Mouse (Mus musculus): Measurements from ENCODE around the gene Lzts3. TPM values are rescaled to one million over a fixed set of nuclear protein-coding genes. Genes with fewer than 3 reads are reported as not detected.

Lzts3 gene
- 4.0 and 5.1 TPM in 2 replicates for polyA plus RNA-seq (2016; fragmentation: Nextera tagmentation; extraction: Ambion mirVana)

DNA sequence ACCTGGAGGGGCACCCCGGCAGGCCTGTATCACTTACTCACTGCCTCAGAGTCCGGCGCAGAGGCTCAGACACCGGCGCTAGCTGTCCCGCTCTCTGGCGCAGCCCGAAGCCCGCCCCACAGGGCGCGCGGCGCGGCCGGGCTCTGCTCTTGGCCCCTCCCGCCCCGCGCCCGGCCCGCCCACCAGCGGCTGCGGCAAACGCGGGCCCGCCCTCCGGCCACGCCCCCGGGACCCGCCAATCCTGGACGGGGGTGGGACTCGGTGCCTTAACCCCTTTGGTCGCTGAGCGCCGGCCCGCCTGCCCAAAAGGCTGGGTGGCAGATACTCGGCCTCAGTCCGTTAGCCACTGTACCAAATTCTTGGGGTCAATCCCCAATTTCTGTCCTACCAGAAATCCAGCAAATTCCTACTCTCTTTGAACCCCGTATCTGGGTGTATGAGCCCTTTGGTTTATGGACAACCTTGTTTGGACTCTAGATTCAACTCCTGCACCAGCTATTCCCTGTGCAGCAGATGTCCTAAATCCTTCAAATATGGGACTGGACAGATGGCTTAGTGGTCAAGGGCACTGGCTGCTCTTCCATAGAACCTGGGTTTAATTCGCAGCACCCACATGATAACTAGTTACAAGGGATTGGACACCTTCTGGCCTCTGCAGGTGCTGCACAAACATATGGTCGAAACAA is at the start of gene Lzts3:
TSS of gene Lzts3 (minus strand) at position 120 of the 686 bp plus-strand sequence.
- peak within 1 kb of the TSS; percentile 87 for H3K27ac ChIP-seq (replicated peaks)
- no peaks in the 10 kb centered on the region for H3K9me3 ChIP-seq (replicated peaks)
- peaks cover 24% of the 10 kb centered on the region for H3K4me1 ChIP-seq
- H3K4me3 ChIP-seq, result peak within 1 kb of the TSS; percentile 79
- 3% methylated on average over 40 of the region's 40 CpGs for WGBS
- H3K27me3 ChIP-seq (ENCODE audit: low read depth, poor library complexity, severe bottlenecking), result peaks cover 43% of the 10 kb centered on the region
- H3K36me3 ChIP-seq, result no peaks in the 10 kb centered on the region
- DNase-seq (ENCODE audit: low spot score), result peak; percentile 93

DNA sequence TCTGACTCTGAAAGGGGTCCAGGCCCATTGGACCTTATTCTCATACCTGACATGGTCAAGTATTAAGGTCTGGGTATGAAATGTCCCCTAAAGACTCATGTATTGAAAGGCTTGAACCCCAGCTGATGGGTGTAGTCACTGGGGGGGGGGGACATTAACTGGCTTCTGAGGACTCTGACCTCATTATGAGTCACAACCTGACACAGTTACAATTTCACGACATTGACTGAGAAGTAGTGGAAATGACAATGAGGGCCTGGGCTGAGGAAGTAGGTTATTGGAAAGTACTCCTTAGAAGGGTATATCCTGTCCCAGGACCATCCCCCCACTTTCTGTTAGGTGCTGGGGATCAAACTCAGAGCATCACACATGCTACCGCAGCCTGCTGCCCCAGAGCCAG is 46.4 kb upstream of the Lzts3 start:
- Histone ChIP-seq H3K36me3 (peaks cover 28% of the 10 kb centered on the region), H3K27ac (replicated peaks) (no peak overlapping the region), H3K4me3 (no peak overlapping the region), H3K4me1 (no peaks in the 10 kb centered on the region), H3K9me3 (replicated peaks) (no peaks in the 10 kb centered on the region), H3K27me3 (ENCODE audit: low read depth, poor library complexity, severe bottlenecking) (peaks cover 2% of the 10 kb centered on the region)
- no peak for DNase-seq (ENCODE audit: low spot score)
- WGBS, result 80% methylated on average over 2 of the region's 2 CpGs

- WGBS, result 88% methylated on average over 9 of the region's 9 CpGs
- H3K36me3 ChIP-seq, result peaks cover 64% of the 10 kb centered on the region
Observed at GRCm38 (mm10) chr2:130685426-130685825, 42.8 kb upstream of the Lzts3 start.

GRCm38 (mm10) chr2:130681531-130681930 is 38.9 kb upstream of the Lzts3 start:
- WGBS, result 88% methylated on average over 3 of the region's 3 CpGs
- H3K27ac ChIP-seq (replicated peaks), result no peak overlapping the region
- H3K36me3 ChIP-seq, result peaks cover 99% of the 10 kb centered on the region
- no peaks in the 10 kb centered on the region for H3K27me3 ChIP-seq (ENCODE audit: low read depth, poor library complexity, severe bottlenecking)
- H3K4me1 ChIP-seq, result no peaks in the 10 kb centered on the region
- H3K9me3 ChIP-seq (replicated peaks), result no peaks in the 10 kb centered on the region
- DNase-seq (ENCODE audit: low spot score), result no peak
- H3K4me3 ChIP-seq, result no peak overlapping the region

More at GRCm38 (mm10) chr2:130685426-130685825, 42.8 kb upstream of the Lzts3 start:
- Histone ChIP-seq H3K4me3 (no peak overlapping the region), H3K4me1 (no peaks in the 10 kb centered on the region), H3K27ac (replicated peaks) (no peak overlapping the region), H3K27me3 (ENCODE audit: low read depth, poor library complexity, severe bottlenecking) (no peaks in the 10 kb centered on the region), H3K9me3 (replicated peaks) (no peaks in the 10 kb centered on the region)
- no peak for DNase-seq (ENCODE audit: low spot score)

DNA sequence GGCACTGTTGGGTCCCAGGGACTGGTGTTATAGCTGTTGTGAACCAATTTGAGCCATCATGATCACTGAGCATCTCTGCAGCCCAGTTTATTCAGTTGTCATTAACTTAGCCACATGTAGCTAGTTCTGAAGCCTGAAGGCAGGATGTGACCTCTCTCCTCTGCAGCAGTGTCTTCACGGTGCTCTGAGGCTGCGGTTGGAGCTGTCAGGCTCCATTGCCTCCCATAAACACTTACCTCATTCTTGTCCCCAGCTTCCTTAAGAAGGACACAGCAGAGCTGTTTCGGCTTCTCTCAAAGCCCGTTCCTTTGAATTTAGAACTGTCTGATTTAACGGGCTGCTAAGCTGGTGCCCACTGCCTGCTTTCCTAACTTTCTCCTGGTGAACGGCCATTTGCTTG is 37.3 kb upstream of the Lzts3 start:
- Histone ChIP-seq H3K9me3 (replicated peaks) (no peaks in the 10 kb centered on the region), H3K36me3 (peaks cover 100% of the 10 kb centered on the region), H3K27ac (replicated peaks) (no peak overlapping the region), H3K4me1 (no peaks in the 10 kb centered on the region), H3K4me3 (no peak overlapping the region), H3K27me3 (ENCODE audit: low read depth, poor library complexity, severe bottlenecking) (no peaks in the 10 kb centered on the region)
- 92% methylated on average over 6 of the region's 6 CpGs for WGBS
- no peak for DNase-seq (ENCODE audit: low spot score)

GRCm38 (mm10) chr2:130679154-130679553 is 36.6 kb upstream of the Lzts3 start:
- H3K36me3 ChIP-seq, result peaks cover 100% of the 10 kb centered on the region
- no peaks in the 10 kb centered on the region for H3K9me3 ChIP-seq (replicated peaks)
- no peaks in the 10 kb centered on the region for H3K27me3 ChIP-seq (ENCODE audit: low read depth, poor library complexity, severe bottlenecking)
- no peak for DNase-seq (ENCODE audit: low spot score)
- 94% methylated on average over 12 of the region's 12 CpGs for WGBS
- no peak overlapping the region for H3K4me3 ChIP-seq
- no peaks in the 10 kb centered on the region for H3K4me1 ChIP-seq
- H3K27ac ChIP-seq (replicated peaks), result no peak overlapping the region

- WGBS, result 93% methylated on average over 10 of the region's 10 CpGs
- no peak for DNase-seq (ENCODE audit: low spot score)
- Histone ChIP-seq H3K36me3 (peaks cover 98% of the 10 kb centered on the region), H3K9me3 (replicated peaks) (no peaks in the 10 kb centered on the region), H3K27ac (replicated peaks) (no peak overlapping the region), H3K4me1 (no peaks in the 10 kb centered on the region), H3K27me3 (ENCODE audit: low read depth, poor library complexity, severe bottlenecking) (no peaks in the 10 kb centered on the region), H3K4me3 (no peak overlapping the region)
Observed at GRCm38 (mm10) chr2:130677211-130677610, 34.6 kb upstream of the Lzts3 start.

- peaks cover 27% of the 10 kb centered on the region for H3K36me3 ChIP-seq
- peak within 1 kb of the TSS; percentile 87 for H3K27ac ChIP-seq (replicated peaks)
- peaks cover 46% of the 10 kb centered on the region for H3K4me1 ChIP-seq
- DNase-seq (ENCODE audit: low spot score), result peak; percentile 92
- H3K27me3 ChIP-seq (ENCODE audit: low read depth, poor library complexity, severe bottlenecking), result no peaks in the 10 kb centered on the region
- WGBS, result under 1% methylated on average over 31 of the region's 31 CpGs
- no peaks in the 10 kb centered on the region for H3K9me3 ChIP-seq (replicated peaks)
- peak within 1 kb of the TSS; percentile 80 for H3K4me3 ChIP-seq
Observed at GRCm38 (mm10) chr2:130667559-130667958, 25.0 kb upstream of the Lzts3 start, which contains the start of gene Itpa. Gene Itpa, plus strand, starts transcription at chr2:130667610.

DNA sequence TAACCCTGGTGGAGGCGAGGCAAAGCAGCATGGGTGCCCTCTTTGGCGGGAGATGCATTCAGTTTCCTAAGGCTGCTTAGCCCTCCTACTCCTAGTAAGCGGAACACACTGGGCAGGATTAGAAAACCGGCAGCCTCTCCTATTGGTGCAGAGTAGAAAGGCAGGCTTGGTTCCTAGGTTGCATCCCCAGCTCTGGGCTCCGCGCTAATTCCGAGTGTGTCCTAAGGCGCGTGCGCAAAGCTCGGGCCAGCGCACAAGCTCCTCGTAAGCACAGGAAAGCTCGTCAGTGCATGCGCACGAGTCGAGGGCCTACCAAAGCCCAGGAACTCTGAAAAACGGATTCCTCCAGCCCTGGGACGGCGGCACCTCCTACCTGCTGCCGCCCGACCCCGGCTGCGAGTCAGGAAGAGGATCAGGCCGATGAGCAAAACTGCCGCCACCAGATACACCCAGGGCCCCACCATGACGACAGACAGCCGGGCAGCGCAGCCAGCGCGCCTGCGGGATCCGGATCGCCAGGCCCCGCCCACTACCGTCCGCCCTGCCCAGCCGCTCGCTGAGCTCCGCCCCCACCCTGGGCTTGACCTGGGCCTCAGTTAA is 21.6 kb upstream of the Lzts3 start, which contains the start of gene Ddrgk1:
TSS of gene Ddrgk1 (minus strand) at position 558 of the 600 bp plus-strand sequence.
- Histone ChIP-seq H3K4me3 (peak within 1 kb of the TSS; percentile 71), H3K9me3 (replicated peaks) (no peaks in the 10 kb centered on the region), H3K27me3 (ENCODE audit: low read depth, poor library complexity, severe bottlenecking) (no peaks in the 10 kb centered on the region), H3K36me3 (peaks cover 37% of the 10 kb centered on the region), H3K27ac (replicated peaks) (peak within 1 kb of the TSS; percentile 98), H3K4me1 (peaks cover 45% of the 10 kb centered on the region)
- WGBS, result 0% methylated on average over 40 of the region's 40 CpGs
- DNase-seq (ENCODE audit: low spot score), result peak; percentile 95

- Histone ChIP-seq H3K27me3 (ENCODE audit: low read depth, poor library complexity, severe bottlenecking) (no peaks in the 10 kb centered on the region), H3K4me3 (peak overlapping the region; percentile 71), H3K4me1 (peaks cover 36% of the 10 kb centered on the region), H3K9me3 (replicated peaks) (no peaks in the 10 kb centered on the region), H3K36me3 (peaks cover 45% of the 10 kb centered on the region), H3K27ac (replicated peaks) (peak overlapping the region; percentile 98)
- WGBS, result 90% methylated on average over 11 of the region's 11 CpGs
- no peak for DNase-seq (ENCODE audit: low spot score)
Observed at GRCm38 (mm10) chr2:130663342-130663741, 20.7 kb upstream of the Lzts3 start.

- WGBS, result 97% methylated on average over 10 of the region's 10 CpGs
Observed at GRCm38 (mm10) chr2:130658530-130658929, 15.9 kb upstream of the Lzts3 start.

GRCm38 (mm10) chr2:130657541-130657940 is 14.9 kb upstream of the Lzts3 start:
- H3K27ac ChIP-seq (replicated peaks), result no peak overlapping the region
- 85% methylated on average over 6 of the region's 6 CpGs for WGBS
- H3K27me3 ChIP-seq (ENCODE audit: low read depth, poor library complexity, severe bottlenecking), result no peaks in the 10 kb centered on the region
- H3K4me1 ChIP-seq, result peaks cover 5% of the 10 kb centered on the region
- no peaks in the 10 kb centered on the region for H3K9me3 ChIP-seq (replicated peaks)
- H3K4me3 ChIP-seq, result no peak overlapping the region
- peaks cover 100% of the 10 kb centered on the region for H3K36me3 ChIP-seq
- DNase-seq (ENCODE audit: low spot score), result no peak

More at GRCm38 (mm10) chr2:130658530-130658929, 15.9 kb upstream of the Lzts3 start:
- H3K27ac ChIP-seq (replicated peaks), result no peak overlapping the region
- peaks cover 15% of the 10 kb centered on the region for H3K4me1 ChIP-seq
- H3K27me3 ChIP-seq (ENCODE audit: low read depth, poor library complexity, severe bottlenecking), result no peaks in the 10 kb centered on the region
- no peak for DNase-seq (ENCODE audit: low spot score)
- H3K36me3 ChIP-seq, result peaks cover 93% of the 10 kb centered on the region
- no peak overlapping the region for H3K4me3 ChIP-seq
- no peaks in the 10 kb centered on the region for H3K9me3 ChIP-seq (replicated peaks)

GRCm38 (mm10) chr2:130656536-130656935 is 13.9 kb upstream of the Lzts3 start:
- Histone ChIP-seq H3K4me1 (no peaks in the 10 kb centered on the region), H3K27ac (replicated peaks) (no peak overlapping the region), H3K9me3 (replicated peaks) (no peaks in the 10 kb centered on the region), H3K27me3 (ENCODE audit: low read depth, poor library complexity, severe bottlenecking) (no peaks in the 10 kb centered on the region), H3K36me3 (peaks cover 95% of the 10 kb centered on the region), H3K4me3 (no peak overlapping the region)
- 96% methylated on average over 9 of the region's 9 CpGs for WGBS
- no peak for DNase-seq (ENCODE audit: low spot score)
